Mouse (Mus musculus) olfactory bulb, adult 2 months (tissue): Measurements from ENCODE around the gene Syt6.

ENCODE experiments used
- CTCF ChIP-seq: fragments of 200-500 bp; IDR thresholded peaks from 2 replicates; pipeline ENCODE4 v1.5.1; 2012; ENCODE audit warnings: low read depth, mild to moderate bottlenecking, low read length, moderate library complexity; ENCODE audit not compliant: insufficient read depth
- POLR2A ChIP-seq: fragments of 200-500 bp; IDR thresholded peaks from 2 replicates; pipeline ENCODE4 v1.6.1; 2012; ENCODE audit warnings: mild to moderate bottlenecking, low read depth, low read length, moderate library complexity; ENCODE audit not compliant: insufficient read depth

- no peak for TF ChIP-seq CTCF
- no peak for TF ChIP-seq POLR2A
Observed at GRCm38 (mm10) chr3:103572526-103572925, 2.5 kb upstream of the Syt6 start.
